Mouse (Mus musculus): ENCODE data around the gene Gm28042.

DNA sequence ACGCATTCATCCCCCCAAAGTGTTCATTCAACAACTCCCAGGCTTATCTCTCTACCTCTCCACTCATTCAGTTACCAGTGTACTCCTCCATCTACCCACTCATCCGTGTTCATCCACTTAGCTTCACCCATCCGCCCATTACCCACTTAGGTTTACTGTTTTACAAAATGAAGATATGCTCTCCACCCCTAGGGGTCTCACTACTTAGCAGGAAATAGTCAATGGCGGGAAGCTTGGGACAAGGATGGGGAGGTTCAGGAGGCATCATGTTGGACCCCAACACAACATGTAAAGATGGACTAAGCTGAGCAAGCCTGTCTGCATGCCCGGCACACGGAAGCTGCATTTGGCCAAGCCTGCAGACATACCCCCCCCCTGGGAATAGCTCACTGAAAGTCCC lies 37.3 kb downstream of the Gm28042 start:
- no peak for TF ChIP-seq CTCF (IDR thresholded peaks at IDR 0.05; ENCODE audit: borderline replicate concordance, insufficient read depth, low read length)
- no peak for TF ChIP-seq POLR2A (IDR thresholded peaks at IDR 0.05; ENCODE audit: low read depth, low read length)

All from embryonic fibroblast, embryonic 13.5 days (primary cell).